Mouse (Mus musculus): ENCODE measurements around the gene Fhit.
"Not testable (repeated sequence)": the region's sequence is repeated elsewhere in the genome, so short reads cannot be mapped to it uniquely, and the experiment has no call there.

The Fhit gene

GRCm38 (mm10) chr14:10917893-10918803 is 243.7 kb downstream of the Fhit start:
- DNase-seq, result no peak

GRCm38 (mm10) chr14:10908011-10908410 is 253.8 kb downstream of the Fhit start:
- DNase-seq, result no peak

- no peak for DNase-seq
These were observed 279.1 kb downstream of the Fhit start for GRCm38 (mm10) chr14:10882759-10883158.

GRCm38 (mm10) chr14:10880749-10881148 is 281.1 kb downstream of the Fhit start:
- DNase-seq, result no peak

- no peak for DNase-seq
These were observed 287.1 kb downstream of the Fhit start for GRCm38 (mm10) chr14:10874595-10875372.

- DNase-seq, result no peak
These were observed 304.2 kb downstream of the Fhit start for GRCm38 (mm10) chr14:10857606-10858005.

- no peak for DNase-seq
These were observed 309.9 kb downstream of the Fhit start for GRCm38 (mm10) chr14:10851936-10852335.

GRCm38 (mm10) chr14:10836001-10836400 is 325.8 kb downstream of the Fhit start:
- no peak for DNase-seq

GRCm38 (mm10) chr14:10824819-10825218 is 337.0 kb downstream of the Fhit start:
- no peak for DNase-seq

- DNase-seq, result no peak
These were observed 348.3 kb downstream of the Fhit start for GRCm38 (mm10) chr14:10813551-10813950.

GRCm38 (mm10) chr14:10798489-10799180 is 363.2 kb downstream of the Fhit start:
- no peak for DNase-seq

- no peak for DNase-seq
These were observed 364.2 kb downstream of the Fhit start for GRCm38 (mm10) chr14:10797595-10797994.

GRCm38 (mm10) chr14:10795498-10796075 is 366.2 kb downstream of the Fhit start:
- no peak for DNase-seq

- DNase-seq, result no peak
These were observed 377.9 kb downstream of the Fhit start for GRCm38 (mm10) chr14:10783929-10784328.

- DNase-seq, result no peak
These were observed 383.1 kb downstream of the Fhit start for GRCm38 (mm10) chr14:10778721-10779120.

- DNase-seq, result not testable (repeated sequence)
These were observed 407.0 kb downstream of the Fhit start for GRCm38 (mm10) chr14:10754883-10755282.

- no peak for DNase-seq
These were observed 423.8 kb downstream of the Fhit start for GRCm38 (mm10) chr14:10738076-10738475.

- DNase-seq, result no peak
These were observed 439.3 kb downstream of the Fhit start for GRCm38 (mm10) chr14:10722525-10722924.

GRCm38 (mm10) chr14:10712916-10713315 is 448.9 kb downstream of the Fhit start:
- DNase-seq, result no peak

- DNase-seq, result no peak
These were observed 449.3 kb downstream of the Fhit start for GRCm38 (mm10) chr14:10712522-10712881.

- DNase-seq, result no peak
These were observed 449.9 kb downstream of the Fhit start for GRCm38 (mm10) chr14:10711841-10712521.

GRCm38 (mm10) chr14:10710796-10711311 is 451.0 kb downstream of the Fhit start:
- no peak for DNase-seq

Data from spleen, adult 18-20 months (tissue).